Mouse (Mus musculus): ENCODE results near the gene Prkar2b.

The Prkar2b gene

GRCm38 (mm10) chr12:32060247-32061089 is 628 bp downstream of the Prkar2b start:
- in situ Hi-C loops (cut with MboI, MseI), result no loop called here

GRCm38 (mm10) chr12:32059707-32060106 is 1.4 kb downstream of the Prkar2b start:
- in situ Hi-C loops (cut with MboI, MseI), result no loop called here

- in situ Hi-C loops (cut with MboI, MseI), result no loop called here
Observed at GRCm38 (mm10) chr12:32059135-32059534, 2.0 kb downstream of the Prkar2b start.

GRCm38 (mm10) chr12:32057461-32058199 is 3.5 kb downstream of the Prkar2b start:
- in situ Hi-C loops (cut with MboI, MseI), result no loop called here

GRCm38 (mm10) chr12:32055797-32056196 is 5.3 kb downstream of the Prkar2b start:
- in situ Hi-C loops (cut with MboI, MseI), result no loop called here

GRCm38 (mm10) chr12:32054476-32055166 is 6.5 kb downstream of the Prkar2b start:
- in situ Hi-C loops (cut with MboI, MseI), result no loop called here

- in situ Hi-C loops (cut with MboI, MseI), result no loop called here
Observed at GRCm38 (mm10) chr12:32053637-32054366, 7.3 kb downstream of the Prkar2b start.

- in situ Hi-C loops (cut with MboI, MseI), result no loop called here
Observed at GRCm38 (mm10) chr12:32052882-32053281, 8.2 kb downstream of the Prkar2b start.

GRCm38 (mm10) chr12:32050165-32050564 is 10.9 kb downstream of the Prkar2b start:
- in situ Hi-C loops (cut with MboI, MseI), result no loop called here

- in situ Hi-C loops (cut with MboI, MseI), result no loop called here
Observed at GRCm38 (mm10) chr12:32045566-32046330, 15.3 kb downstream of the Prkar2b start.

GRCm38 (mm10) chr12:32044487-32045134 is 16.5 kb downstream of the Prkar2b start:
- in situ Hi-C loops (cut with MboI, MseI), result no loop called here

GRCm38 (mm10) chr12:32033536-32033935 is 27.6 kb downstream of the Prkar2b start:
- in situ Hi-C loops (cut with MboI, MseI), result no loop called here

- in situ Hi-C loops (cut with MboI, MseI), result no loop called here
Observed at GRCm38 (mm10) chr12:32032917-32033316, 28.2 kb downstream of the Prkar2b start.

- in situ Hi-C loops (cut with MboI, MseI), result no loop called here
Observed at GRCm38 (mm10) chr12:32018376-32018750, 42.7 kb downstream of the Prkar2b start.

GRCm38 (mm10) chr12:32017636-32018375 is 43.3 kb downstream of the Prkar2b start:
- in situ Hi-C loops (cut with MboI, MseI), result no loop called here

GRCm38 (mm10) chr12:32016472-32016871 is 44.6 kb downstream of the Prkar2b start:
- in situ Hi-C loops (cut with MboI, MseI), result no loop called here

GRCm38 (mm10) chr12:32015268-32015769 is 45.8 kb downstream of the Prkar2b start:
- in situ Hi-C loops (cut with MboI, MseI), result no loop called here

- in situ Hi-C loops (cut with MboI, MseI), result no loop called here
Observed at GRCm38 (mm10) chr12:32014811-32015210, 46.3 kb downstream of the Prkar2b start.

GRCm38 (mm10) chr12:32012169-32012568 is 48.9 kb downstream of the Prkar2b start:
- in situ Hi-C loops (cut with MboI, MseI), result no loop called here
